Mouse (Mus musculus) CH12.LX (cell line): ENCODE results near the gene Ly6g6d. TPM values are rescaled to one million over a fixed set of nuclear protein-coding genes. Genes with fewer than 3 reads are reported as not detected.

Experiments used
- DNase-seq: peaks from one replicate; pipeline ENCODE4 v3.0.0-alpha.2; 2013; ENCODE audit errors: extremely low read depth
- H3K27ac ChIP-seq: 2 replicates; pipeline ENCODE4 v1.5.1; 2012; ENCODE audit warnings: low read depth, mild to moderate bottlenecking, control low read depth, moderate library complexity; ENCODE audit not compliant: insufficient read depth
- H3K27me3 ChIP-seq: replicated peaks from 2 replicates; pipeline ENCODE3; 2012; ENCODE audit warnings: inconsistent platforms
- H3K36me3 ChIP-seq, 2 experiments: replicated peaks in 1 of 2; 2 replicates each; pipeline versions ENCODE3 to v1.6.1; 2012; ENCODE audit warnings: inconsistent platforms in 1 of 2, low read length in 1 of 2, mild to moderate bottlenecking in 1 of 2, mixed read lengths in 1 of 2, moderate library complexity in 1 of 2; ENCODE audit not compliant: control insufficient read depth in 1 of 2, insufficient read depth in 1 of 2
- H3K4me1 ChIP-seq, 2 experiments: 2 replicates each; pipeline ENCODE4 v1.6.1; 2012; ENCODE audit warnings: inconsistent platforms in 1 of 2, moderate library complexity in 1 of 2; ENCODE audit not compliant: insufficient read depth in 2 of 2, control insufficient read depth in 1 of 2
- H3K4me2 ChIP-seq: 2 replicates; pipeline ENCODE4 v1.6.1; 2012; ENCODE audit warnings: low read depth, mild to moderate bottlenecking, control low read depth; ENCODE audit not compliant: poor library complexity, insufficient read depth, severe bottlenecking
- H3K4me3 ChIP-seq, 3 experiments: fragments of 150-350 bp in 1 of 3; sonication (generic) in 1 of 3; replicated peaks in 1 of 3; 2 replicates each; pipeline versions ENCODE3 to v1.5.1; 2011 to 2012; ENCODE audit warnings: low read depth in 2 of 3, low read length in 2 of 3, mild to moderate bottlenecking in 2 of 3, moderate library complexity in 2 of 3, control low read depth in 1 of 3, improper control_type of control experiment in 1 of 3, inconsistent platforms in 1 of 3, mixed read lengths in 1 of 3; ENCODE audit not compliant: poor library complexity in 1 of 3
- H3K79me2 ChIP-seq: replicated peaks from 2 replicates; pipeline ENCODE4 v1.6.1; 2012; ENCODE audit warnings: mild to moderate bottlenecking, moderate library complexity; ENCODE audit not compliant: control insufficient read depth, poor library complexity, insufficient read depth, severe bottlenecking; ENCODE audit errors: extremely low read depth
- H3K9ac ChIP-seq: 2 replicates; pipeline ENCODE4 v1.6.1; 2012; ENCODE audit warnings: low read depth, mild to moderate bottlenecking, control low read depth, moderate library complexity; ENCODE audit not compliant: insufficient read depth
- H3K9me3 ChIP-seq: replicated peaks from 2 replicates; pipeline ENCODE3; 2012; ENCODE audit warnings: low read length, inconsistent platforms, mixed read lengths
- CHD1 ChIP-seq: IDR thresholded peaks from 2 replicates; pipeline ENCODE4 v1.6.1; 2012; ENCODE audit warnings: low read depth, low read length, improper control_type of control experiment, inconsistent platforms
- CHD2 ChIP-seq: IDR thresholded peaks from 2 replicates; pipeline ENCODE4 v1.6.1; 2011; ENCODE audit warnings: low read length, improper control_type of control experiment
- E2F4 ChIP-seq: IDR thresholded peaks from 2 replicates; pipeline ENCODE4 v1.6.1; 2011; ENCODE audit warnings: low read depth, low read length, improper control_type of control experiment; ENCODE audit not compliant: insufficient replicate concordance
- ELF1 ChIP-seq: IDR thresholded peaks from 2 replicates; pipeline ENCODE4 v1.6.1; 2014; ENCODE audit warnings: low read depth, mild to moderate bottlenecking, inconsistent platforms, low read length, improper control_type of control experiment
- EP300 ChIP-seq: IDR thresholded peaks from 2 replicates; pipeline ENCODE4 v1.6.1; 2011; ENCODE audit warnings: low read length, improper control_type of control experiment
- GABPA ChIP-seq: IDR thresholded peaks from 2 replicates; pipeline ENCODE4 v1.6.1; 2012; ENCODE audit warnings: low read depth, low read length, improper control_type of control experiment, inconsistent platforms; ENCODE audit not compliant: insufficient replicate concordance
- IRF4 ChIP-seq: IDR thresholded peaks from 2 replicates; pipeline ENCODE4 v1.6.1; 2014; ENCODE audit warnings: low read depth, mild to moderate bottlenecking, inconsistent platforms, low read length, improper control_type of control experiment
- JUND ChIP-seq: conservative IDR thresholded peaks from 2 replicates; pipeline ENCODE4 v1.6.1; 2011; ENCODE audit warnings: low read depth, low read length, improper control_type of control experiment
- KAT2A ChIP-seq: IDR thresholded peaks from 2 replicates; pipeline ENCODE4 v1.6.1; 2012; ENCODE audit warnings: low read length, improper control_type of control experiment, inconsistent platforms; ENCODE audit not compliant: insufficient replicate concordance
- MAFK ChIP-seq: IDR thresholded peaks from 2 replicates; pipeline ENCODE4 v1.6.1; 2011; ENCODE audit warnings: low read length, improper control_type of control experiment; ENCODE audit not compliant: insufficient replicate concordance
- MAX ChIP-seq: IDR thresholded peaks from 2 replicates; pipeline ENCODE4 v1.6.1; 2011; ENCODE audit warnings: low read length, improper control_type of control experiment
- MAZ ChIP-seq: IDR thresholded peaks from 2 replicates; pipeline ENCODE4 v1.6.1; 2012; ENCODE audit warnings: low read depth, mild to moderate bottlenecking, inconsistent platforms, low read length, improper control_type of control experiment, moderate library complexity
- MXI1 ChIP-seq: IDR thresholded peaks from 2 replicates; pipeline ENCODE4 v1.6.1; 2011; ENCODE audit warnings: mild to moderate bottlenecking, low read depth, low read length, improper control_type of control experiment
- MYC ChIP-seq: IDR thresholded peaks from 2 replicates; pipeline ENCODE4 v1.6.1; 2011; ENCODE audit warnings: low read depth, mild to moderate bottlenecking, improper control_type of control experiment, low read length
- NRF1 ChIP-seq: IDR thresholded peaks from 2 replicates; pipeline ENCODE4 v1.6.1; 2014; ENCODE audit warnings: low read depth, mild to moderate bottlenecking, inconsistent platforms, low read length, improper control_type of control experiment, moderate library complexity
- PAX5 ChIP-seq: IDR thresholded peaks from 2 replicates; pipeline ENCODE4 v1.6.1; 2012; ENCODE audit warnings: low read length, inconsistent platforms, mixed read lengths
- RAD21 ChIP-seq: IDR thresholded peaks from 2 replicates; pipeline ENCODE4 v1.6.1; 2011; ENCODE audit warnings: low read depth, mild to moderate bottlenecking, low read length, improper control_type of control experiment, moderate library complexity
- SMC3 ChIP-seq: IDR thresholded peaks from 2 replicates; pipeline ENCODE4 v1.6.1; 2011; ENCODE audit warnings: low read depth, low read length, improper control_type of control experiment
- TBP ChIP-seq: conservative IDR thresholded peaks from 2 replicates; pipeline ENCODE4 v1.6.1; 2011; ENCODE audit warnings: low read depth, low read length, improper control_type of control experiment
- UBTF ChIP-seq: IDR thresholded peaks from 2 replicates; pipeline ENCODE4 v1.6.1; 2012; ENCODE audit warnings: low read depth, mild to moderate bottlenecking, inconsistent platforms, low read length, improper control_type of control experiment, moderate library complexity
- ZKSCAN1 ChIP-seq: IDR thresholded peaks from 2 replicates; pipeline ENCODE4 v1.6.1; 2012; ENCODE audit warnings: low read depth, inconsistent platforms, low read length, improper control_type of control experiment, borderline replicate concordance
- ZMIZ1 ChIP-seq: IDR thresholded peaks from 2 replicates; pipeline ENCODE4 v1.6.1; 2012; ENCODE audit warnings: low read depth, mild to moderate bottlenecking, inconsistent platforms, low read length, improper control_type of control experiment
- dilution Hi-C: fragments of 300-500 bp; cut with MboI; formaldehyde crosslinking; loops from 2 replicates; pipeline ENCODE4 v1.14.3; 2020; ENCODE audit warnings: low sequenced_read_pairs; ENCODE audit not compliant: extremely low pct_unique_long_range_greater_than_20kb, extremely low pct_ligation_motif_present
- in situ Hi-C: fragments of 300-500 bp; cut with MboI; formaldehyde crosslinking; loops from 3 replicates; pipeline ENCODE4 v1.14.3; 2019; ENCODE audit warnings: low sequenced_read_pairs, low pct_ligation_motif_present, low pct_unique_long_range_greater_than_20kb, mixed read lengths
- polyA plus RNA-seq: library from polyadenylated mRNA; unstranded; fragments of >175 nt; gene quantifications from 2 replicates; pipeline ENCODE4 v1.2.1, GENCODE M21; 2012; ENCODE audit warnings: low read depth; ENCODE audit not compliant: insufficient read length
- total RNA-seq, 2 experiments: library from RNA; depleted of rRNA; stranded (reverse); fragments of 300-350 nt in 1 of 2; fragments of >200 nt in 1 of 2; gene quantifications; 2 replicates each; pipeline ENCODE4 v1.2.3; 2012 to 2014

Gene Ly6g6d
- total and polyA plus RNA-seq, 3 experiments = 0.44 TPM; not detected in 2

DNA sequence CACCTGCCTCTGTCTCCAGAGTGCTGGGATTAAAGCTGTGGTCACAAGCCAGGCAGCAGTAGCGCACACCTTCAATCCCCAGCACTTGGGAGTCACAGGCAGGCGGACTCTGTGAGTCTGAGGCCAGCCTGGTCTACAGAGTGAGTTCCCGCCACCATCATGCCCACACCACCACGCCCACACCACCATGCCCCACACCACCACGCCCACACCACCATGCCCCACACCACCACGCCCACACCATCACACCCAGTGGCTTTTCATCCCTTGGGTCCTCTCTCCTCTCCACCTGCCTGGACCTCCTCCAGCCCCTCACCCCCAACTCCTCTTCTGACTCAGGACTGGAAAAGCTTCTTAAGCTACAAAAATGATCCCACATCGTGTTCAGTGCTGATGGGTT is 46.0 kb downstream of the Ly6g6d start:
- Histone ChIP-seq H3K27ac (no peak overlapping the region), H3K4me2 (no peak overlapping the region), H3K9ac (no peak overlapping the region), H3K36me3 (peaks cover 0 to 26% of the 10 kb centered on the region in 2 experiments), H3K4me3 (no peak overlapping the region), H3K4me1 (peaks cover 10 to 49% of the 10 kb centered on the region in 2 experiments), H3K79me2 (no peaks in the 10 kb centered on the region; the same call in 1 of the 2 replicates), H3K27me3 (no peaks in the 10 kb centered on the region), H3K9me3 (no peaks in the 10 kb centered on the region)
- TF ChIP-seq TBP (no peak), CHD2 (no peak), SMC3 (no peak), MXI1 (no peak), CHD1 (no peak), MAFK (no peak), MYC (no peak), JUND (no peak), E2F4 (no peak), ELF1 (no peak)
- dilution Hi-C loops = no loop called here
- DNase-seq = no peak
- in situ Hi-C loops = no loop called here

- H3K4me2 ChIP-seq = no peak overlapping the region
- no peak for DNase-seq
- no peak overlapping the region for H3K4me3 ChIP-seq
- no peaks in the 10 kb centered on the region for H3K9me3 ChIP-seq
- H3K36me3 ChIP-seq = peaks cover 0 to 28% of the 10 kb centered on the region in 2 experiments
- H3K9ac ChIP-seq = no peak overlapping the region
- no peak overlapping the region for H3K27ac ChIP-seq
- peaks cover 11 to 51% of the 10 kb centered on the region in 2 experiments for H3K4me1 ChIP-seq
- H3K27me3 ChIP-seq = no peaks in the 10 kb centered on the region
- dilution Hi-C loops = no loop called here
- no peak for TF ChIP-seq KAT2A
- TF ChIP-seq ZKSCAN1 = no peak
- no peak for TF ChIP-seq MAZ
- TF ChIP-seq IRF4 = no peak
- no peak for TF ChIP-seq PAX5
- no peak for TF ChIP-seq NRF1
- no peak for TF ChIP-seq MAFK
- no peak for TF ChIP-seq UBTF
- no peak for TF ChIP-seq CHD2
- TF ChIP-seq MAX = no peak
- no peak for TF ChIP-seq ZMIZ1
- TF ChIP-seq EP300 = no peak
- TF ChIP-seq GABPA = no peak
- no peak for TF ChIP-seq RAD21
- no peak for TF ChIP-seq ELF1
- no peak for TF ChIP-seq E2F4
- H3K79me2 ChIP-seq = no peaks in the 10 kb centered on the region; the same call in 1 of the 2 replicates
- in situ Hi-C loops = no loop called here
These were observed 46.6 kb downstream of the Ly6g6d start for GRCm38 (mm10) chr17:35031272-35031671.
